Mouse (Mus musculus) CD4-positive naive resting alpha-beta T cell, adult 76 days (primary cell): ENCODE measurements around the gene Olfr1111. TPM values are rescaled to one million over a fixed set of nuclear protein-coding genes. Genes with fewer than 3 reads are reported as not detected.

Experiments used
- total RNA-seq: library from RNA; stranded (reverse); gene quantifications from one replicate; pipeline ENCODE4 v1.2.4, GENCODE M21; 2023

Gene Olfr1111
- total RNA-seq: not detected

DNA sequence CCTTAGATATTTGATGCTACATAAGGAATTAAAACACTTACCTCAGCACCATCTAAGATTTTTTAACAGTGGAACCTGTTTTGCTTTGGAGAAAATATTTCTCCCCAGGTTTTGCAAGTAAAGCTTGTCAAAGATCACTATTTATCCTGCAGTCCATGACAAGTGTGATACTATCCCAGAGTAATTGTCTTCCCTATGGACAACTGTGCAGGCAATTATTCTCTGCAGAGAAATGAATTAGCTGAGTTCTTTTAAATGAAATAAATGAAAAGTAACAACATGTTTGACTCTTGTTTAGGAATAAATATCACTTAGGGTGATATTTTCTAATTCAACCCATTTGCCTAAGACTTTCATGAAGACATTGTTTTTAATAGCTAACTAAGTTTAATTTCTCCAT, at the start of gene Olfr1111:
Gene Olfr1111 (minus strand): TSS at position 101 of the 400 bp plus-strand sequence.

DNA sequence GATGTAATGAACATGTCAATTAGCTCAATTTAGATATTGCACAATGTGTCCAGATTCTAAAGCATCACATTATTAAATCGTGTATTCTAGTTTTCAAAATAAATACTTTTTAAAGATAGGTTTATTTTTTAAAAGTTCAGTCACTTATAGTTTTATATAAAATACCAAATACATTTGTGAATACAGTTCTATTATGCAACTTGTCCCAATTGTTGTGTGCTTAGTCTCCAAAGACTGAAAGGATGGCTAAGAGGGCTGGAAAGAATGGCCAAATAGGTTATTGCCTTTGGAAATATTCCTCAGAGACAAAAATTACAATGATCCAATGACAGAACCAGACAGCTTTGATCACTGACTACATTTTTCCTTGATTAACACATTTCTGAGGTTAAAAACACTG, 35.1 kb upstream of the Olfr1111 start, which contains the start of gene Olfr1112:
Gene Olfr1112 (plus strand): TSS at position 301 of the 400 bp plus-strand sequence.

DNA sequence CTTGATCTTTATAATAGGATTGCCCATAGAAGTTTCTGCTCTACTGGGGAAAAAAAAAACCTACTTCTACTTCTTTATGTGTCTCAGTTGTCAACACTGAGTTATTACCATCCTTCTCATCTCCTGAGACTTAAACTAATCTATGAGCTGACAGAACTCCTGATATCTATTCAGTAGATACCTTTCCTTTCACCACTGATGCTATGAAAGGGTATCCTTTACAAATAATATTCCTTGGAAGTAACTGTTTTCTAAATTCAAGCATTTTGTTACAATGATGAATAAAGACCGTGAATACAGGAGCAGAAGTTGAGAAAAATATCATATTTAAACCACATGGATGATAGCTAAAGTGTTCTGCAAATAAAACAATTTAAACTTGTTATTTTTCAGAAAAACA, 12.2 kb downstream of the Olfr1111 start, which contains the start of gene Olfr1110:
Gene Olfr1110 (minus strand): TSS at position 101 of the 400 bp plus-strand sequence.

GRCm38 (mm10) chr2:87114467-87114866, 38.0 kb downstream of the Olfr1111 start, which contains the start of gene Olfr259:
Gene Olfr259 (minus strand): TSS chr2:87114567.

Other genes with a start within 250 kb of the Olfr1111 start
- not detected for gene Olfr1098, start 228.1 kb downstream of the Olfr1111 start, total RNA-seq
- gene Olfr1099, start 191.9 kb downstream of the Olfr1111 start, total RNA-seq: not detected
- not detected for gene Olfr1100, start 172.7 kb downstream of the Olfr1111 start, total RNA-seq
- gene Olfr1101, start 161.4 kb downstream of the Olfr1111 start, total RNA-seq: not detected
- gene Olfr1102, start 154.2 kb downstream of the Olfr1111 start, total RNA-seq: not detected
- gene Olfr1104, start 125.5 kb downstream of the Olfr1111 start, total RNA-seq: not detected
- gene Olfr1105, start 116.1 kb downstream of the Olfr1111 start, total RNA-seq: not detected
- not detected for gene Olfr1106, start 100.4 kb downstream of the Olfr1111 start, total RNA-seq
- not detected for gene Olfr1107, start 76.8 kb downstream of the Olfr1111 start, total RNA-seq
- gene Olfr1109, start 56.6 kb downstream of the Olfr1111 start, total RNA-seq: not detected
- not detected for gene Olfr259, start 38.1 kb downstream of the Olfr1111 start, total RNA-seq
- not detected for gene Olfr1110, start 12.3 kb downstream of the Olfr1111 start, total RNA-seq
- gene Olfr1112, start 35.2 kb upstream of the Olfr1111 start, total RNA-seq: not detected
- not detected for gene Olfr1113, start 56.3 kb upstream of the Olfr1111 start, total RNA-seq
- not detected for gene Olfr1115, start 95.4 kb upstream of the Olfr1111 start, total RNA-seq
- gene Olfr1116, start 114.9 kb upstream of the Olfr1111 start, total RNA-seq: not detected
- gene Olfr1118, start 155.0 kb upstream of the Olfr1111 start, total RNA-seq: not detected
- gene Olfr1120, start 202.2 kb upstream of the Olfr1111 start, total RNA-seq: not detected
- gene Olfr1121, start 217.3 kb upstream of the Olfr1111 start, total RNA-seq: not detected
- 0.38 TPM for gene Olfr1122, start 233.2 kb upstream of the Olfr1111 start, total RNA-seq